Mouse (Mus musculus) hindbrain, embryonic 11.5 days (tissue): ENCODE results near the gene Fkbp2. TPM values are rescaled to one million over a fixed set of nuclear protein-coding genes. Genes with fewer than 3 reads are reported as not detected.
A peak's percentile ranks its signal among the peaks of the same experiment; 100 is the strongest.

ENCODE experiments used
- ATAC-seq: fragments of 200-750 bp; cut with Nextera tagmentation; 2 replicates; pipeline ENCODE4 v1.8.0; 2017; ENCODE audit warnings: mild to moderate bottlenecking, moderate TSS enrichment, moderate library complexity; ENCODE audit not compliant: low FRiP score
- DNase-seq: peaks from one replicate; pipeline ENCODE4 v3.0.0-alpha.2; 2015; ENCODE audit warnings: low spot score
- H3K27ac ChIP-seq: fragments of 300-500 bp; sonication (generic); 2 replicates; pipeline ENCODE4 v1.5.1; 2014; ENCODE audit warnings: mild to moderate bottlenecking, low read depth, low read length
- H3K27me3 ChIP-seq: fragments of 300-500 bp; sonication (generic); 2 replicates; pipeline ENCODE4 v1.6.1; 2014; ENCODE audit warnings: mild to moderate bottlenecking, low read length, moderate library complexity, mixed read lengths; ENCODE audit not compliant: control insufficient read depth, insufficient read depth
- H3K36me3 ChIP-seq: fragments of 300-500 bp; sonication (generic); 2 replicates; pipeline ENCODE4 v1.6.1; 2014; ENCODE audit warnings: mild to moderate bottlenecking, low read length, moderate library complexity, mixed read lengths; ENCODE audit not compliant: control insufficient read depth, insufficient read depth
- H3K4me1 ChIP-seq: fragments of 300-500 bp; sonication (generic); replicated peaks from 2 replicates; pipeline ENCODE4 v1.6.1; 2014; ENCODE audit warnings: low read length, mixed read lengths; ENCODE audit not compliant: control insufficient read depth, insufficient read depth
- H3K4me2 ChIP-seq: fragments of 300-500 bp; sonication (generic); replicated peaks from 2 replicates; pipeline ENCODE4 v1.6.1; 2014; ENCODE audit warnings: mild to moderate bottlenecking, low read depth, low read length
- H3K4me3 ChIP-seq: fragments of 300-500 bp; sonication (generic); 2 replicates; pipeline ENCODE4 v1.5.1; 2014; ENCODE audit warnings: low read depth, low read length
- H3K9ac ChIP-seq: fragments of 300-500 bp; sonication (generic); 2 replicates; pipeline ENCODE4 v1.6.1; 2014; ENCODE audit warnings: low read depth, low read length
- H3K9me3 ChIP-seq: fragments of 300-500 bp; sonication (generic); 2 replicates; pipeline ENCODE4 v1.6.1; 2016; ENCODE audit warnings: low read length; ENCODE audit not compliant: control insufficient read depth
- WGBS: fragments of 180-500 bp; shearing (Covaris S2); extraction: QIAGEN DNeasy Blood & Tissue Kit; methylation state at CpG from one replicate; pipeline ENCODE4 v1.1.7; 2014; 5-methylcytosine and 5-hydroxymethylcytosine counted together
- polyA plus RNA-seq: library from polyadenylated mRNA; unstranded; fragments of >200 nt; fragmentation: Nextera tagmentation; extraction: Ambion mirVana; gene quantifications from 2 replicates; pipeline ENCODE4 v1.2.1, GENCODE M21; 2014

Gene Fkbp2
- polyA plus RNA-seq, 1 experiment from 2014 or later, result 79.3 TPM

DNA sequence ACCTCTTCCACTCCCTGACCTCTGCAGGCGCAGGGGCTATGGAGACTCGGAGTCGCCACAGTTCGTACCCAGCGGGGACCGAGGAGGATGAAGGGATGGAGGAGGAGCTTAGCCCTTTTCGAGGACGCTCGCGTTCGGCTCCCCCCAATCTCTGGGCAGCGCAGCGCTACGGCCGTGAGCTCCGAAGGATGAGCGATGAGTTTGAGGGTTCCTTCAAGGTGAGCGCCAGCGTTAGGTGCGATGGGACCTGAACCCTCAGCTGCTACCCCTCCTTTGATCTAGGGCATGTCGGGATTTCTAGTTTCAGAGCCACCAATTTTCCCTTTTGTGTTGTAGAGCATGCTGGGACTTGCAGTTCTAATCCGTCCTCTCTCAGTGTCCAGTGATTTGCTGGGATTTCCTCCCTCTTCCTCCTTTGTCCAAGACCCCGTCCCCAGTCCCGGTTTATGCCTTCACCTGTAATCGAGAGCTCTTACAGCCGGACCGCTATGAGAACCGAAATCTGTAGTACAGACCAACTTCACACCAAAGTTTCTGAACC is 29.6 kb downstream of the Fkbp2 start:
- Histone ChIP-seq H3K27me3 (no peaks in the 10 kb centered on the region; the same call in 1 of the 2 replicates), H3K9me3 (no peaks in the 10 kb centered on the region), H3K9ac (peak overlapping the region; percentile 88), H3K4me3 (peak overlapping the region; percentile 66), H3K4me1 (peaks cover 12% of the 10 kb centered on the region; the same call in 1 of the 2 replicates), H3K4me2 (peak overlapping the region; percentile 71), H3K27ac (peak overlapping the region; percentile 98), H3K36me3 (0 out of 2 replicates have a peak, but pooled peaks cover 2% of the 10 kb centered on the region)
- DNase-seq (peak; percentile 73), ATAC-seq (peak; percentile 76)
- WGBS, result under 1% methylated on average over 28 of the region's 28 CpGs

DNA sequence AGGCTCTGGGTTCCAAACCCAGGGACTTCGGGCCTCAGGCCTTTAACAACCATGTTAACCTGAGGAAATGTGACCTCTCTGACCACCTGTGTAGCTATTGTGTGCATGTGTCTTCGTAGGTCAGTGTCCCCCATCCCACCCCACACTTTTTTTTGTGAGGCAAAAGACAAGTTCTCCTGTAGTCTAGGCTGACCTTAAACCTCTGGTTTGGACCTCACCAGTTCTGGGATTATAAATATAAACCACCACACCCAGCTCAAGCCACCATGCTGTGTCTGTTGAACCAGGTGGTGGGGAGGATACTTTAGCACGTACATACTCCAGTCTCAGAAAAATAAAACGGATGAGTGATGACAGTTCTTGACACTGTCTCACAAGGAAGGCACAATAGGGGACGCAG is 30.4 kb downstream of the Fkbp2 start:
- peak overlapping the region; percentile 71 for H3K4me2 ChIP-seq
- 0 out of 2 replicates have a peak overlapping the region, but pooled peaks have one; percentile 98 for H3K27ac ChIP-seq
- no peaks in the 10 kb centered on the region for H3K9me3 ChIP-seq
- H3K27me3 ChIP-seq, result no peaks in the 10 kb centered on the region; the same call in 1 of the 2 replicates
- H3K4me3 ChIP-seq, result peak overlapping the region; percentile 66
- DNase-seq (no peak), ATAC-seq (no peak)
- 0 out of 2 replicates have a peak, but pooled peaks cover 2% of the 10 kb centered on the region for H3K36me3 ChIP-seq
- WGBS, result 59% methylated on average over 5 of the region's 5 CpGs
- H3K4me1 ChIP-seq, result peaks cover 12% of the 10 kb centered on the region; the same call in 1 of the 2 replicates
- peak overlapping the region; percentile 88 for H3K9ac ChIP-seq

DNA sequence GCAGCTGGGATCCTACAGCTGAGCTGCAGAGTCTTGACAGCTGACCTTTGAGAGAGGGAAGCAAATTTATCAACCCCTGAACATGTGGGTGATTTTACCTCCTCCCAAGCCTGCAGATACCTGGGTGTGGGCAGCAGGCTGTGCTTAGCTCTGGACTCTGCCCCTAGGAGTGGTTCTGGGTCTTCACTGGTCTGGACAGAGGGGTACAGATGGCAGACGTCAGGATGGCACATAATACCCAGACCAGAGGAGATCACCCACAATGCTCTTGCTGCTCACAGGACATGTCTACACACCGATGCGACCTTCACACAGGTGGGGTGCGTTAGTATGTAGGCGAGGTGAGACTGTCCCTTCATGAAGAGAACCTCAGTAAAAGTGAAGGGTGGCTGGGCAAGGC is 30.8 kb downstream of the Fkbp2 start:
- no peak overlapping the region for H3K4me2 ChIP-seq

DNA sequence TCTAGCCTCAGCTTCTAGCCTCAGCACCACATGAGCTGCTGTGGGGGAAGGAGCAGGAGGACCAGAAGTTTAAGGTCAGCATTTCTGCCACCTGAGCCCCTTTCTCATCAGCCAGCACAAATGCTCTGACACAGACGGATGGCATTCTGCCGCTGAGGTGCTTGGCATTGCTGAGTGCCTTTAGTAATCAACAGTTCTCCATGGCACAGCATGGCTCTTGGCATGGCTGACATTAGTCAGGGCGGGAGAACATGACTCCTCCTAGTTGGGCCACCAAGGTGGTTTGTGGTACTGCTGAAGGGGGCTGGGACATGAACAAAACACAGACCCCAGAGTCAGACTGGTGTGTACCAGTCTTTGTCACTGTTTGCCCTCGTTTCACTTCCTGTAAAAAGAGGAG is 32.1 kb downstream of the Fkbp2 start:
- no peak for DNase-seq
- H3K27ac ChIP-seq, result no peak overlapping the region
- H3K4me2 ChIP-seq, result no peak overlapping the region
- H3K4me1 ChIP-seq, result peaks cover 12% of the 10 kb centered on the region; the same call in 1 of the 2 replicates
- no peaks in the 10 kb centered on the region; the same call in 1 of the 2 replicates for H3K27me3 ChIP-seq
- WGBS, result 78% methylated on average over 4 of the region's 4 CpGs
- H3K4me3 ChIP-seq, result no peak overlapping the region; the same call in 1 of the 2 replicates
- H3K9me3 ChIP-seq, result no peaks in the 10 kb centered on the region
- no peak for ATAC-seq
- no peak overlapping the region for H3K9ac ChIP-seq
- H3K36me3 ChIP-seq, result 0 out of 2 replicates have a peak, but pooled peaks cover 2% of the 10 kb centered on the region

More for the DNA sequence above, 30.8 kb downstream of the Fkbp2 start:
- ATAC-seq, result no peak
- Histone ChIP-seq H3K27me3 (no peaks in the 10 kb centered on the region; the same call in 1 of the 2 replicates), H3K9me3 (no peaks in the 10 kb centered on the region), H3K4me3 (0 out of 2 replicates have a peak overlapping the region, but pooled peaks have one; percentile 66), H3K36me3 (0 out of 2 replicates have a peak, but pooled peaks cover 2% of the 10 kb centered on the region), H3K9ac (peak overlapping the region; percentile 4; the same call in 1 of the 2 replicates), H3K4me1 (peaks cover 12% of the 10 kb centered on the region; the same call in 1 of the 2 replicates), H3K27ac (no peak overlapping the region)
- 93% methylated on average over 5 of the region's 5 CpGs for whole genome bisulfite sequencing
- no peak for DNase-seq

DNA sequence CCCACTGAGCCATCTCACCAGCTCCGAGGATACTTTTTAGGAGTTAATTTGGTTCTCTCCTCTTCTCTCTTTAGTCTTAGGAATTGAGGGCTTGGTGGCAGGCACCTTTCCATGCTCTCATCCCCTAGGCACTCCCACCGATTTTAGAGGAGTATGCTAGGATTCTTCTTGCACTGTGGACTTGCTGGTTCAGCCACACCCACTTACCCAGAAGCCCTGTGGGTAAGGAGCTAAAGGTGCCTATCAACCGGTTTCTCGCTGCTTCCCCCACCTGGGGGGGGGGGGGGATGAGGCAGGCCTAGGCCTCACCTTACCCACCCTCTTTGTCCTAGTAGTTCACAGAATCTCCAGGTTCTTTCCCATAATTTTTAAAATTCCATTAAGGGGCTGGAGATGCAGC is 32.6 kb downstream of the Fkbp2 start:
- H3K4me1 ChIP-seq, result peaks cover 11% of the 10 kb centered on the region; the same call in 1 of the 2 replicates
- H3K9ac ChIP-seq, result no peak overlapping the region
- DNase-seq (no peak), ATAC-seq (no peak)
- H3K36me3 ChIP-seq, result 0 out of 2 replicates have a peak, but pooled peaks cover 1% of the 10 kb centered on the region
- no peak overlapping the region for H3K4me2 ChIP-seq
- H3K27me3 ChIP-seq, result no peaks in the 10 kb centered on the region; the same call in 1 of the 2 replicates
- WGBS, result 50% methylated on average over 4 of the region's 4 CpGs
- H3K27ac ChIP-seq, result no peak overlapping the region
- no peaks in the 10 kb centered on the region for H3K9me3 ChIP-seq
- H3K4me3 ChIP-seq, result no peak overlapping the region

DNA sequence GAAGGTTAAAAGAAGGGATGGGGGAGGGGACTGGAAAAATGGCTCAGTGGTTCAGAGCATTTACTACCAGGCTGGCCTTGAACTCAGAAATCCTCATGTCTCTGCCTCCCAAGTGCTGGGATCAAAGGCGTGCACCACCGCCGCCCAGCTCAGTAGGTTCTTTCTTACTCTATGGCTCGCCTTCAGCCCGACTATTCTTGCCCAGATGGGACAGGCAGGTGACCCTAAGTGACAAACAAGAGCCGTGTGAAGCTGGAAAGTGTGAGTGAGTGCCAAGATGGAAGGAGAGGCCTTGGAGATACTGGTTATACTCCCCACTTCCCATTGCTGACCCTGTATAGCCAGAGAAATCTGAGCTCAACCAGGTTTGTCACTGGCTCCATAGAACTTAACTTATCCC is 36.6 kb downstream of the Fkbp2 start:
- no peaks in the 10 kb centered on the region for H3K36me3 ChIP-seq
- no peaks in the 10 kb centered on the region for H3K27me3 ChIP-seq
- no peak overlapping the region for H3K4me3 ChIP-seq
- H3K9me3 ChIP-seq, result no peaks in the 10 kb centered on the region
- no peak overlapping the region for H3K9ac ChIP-seq
- WGBS, result 95% methylated on average over 6 of the region's 6 CpGs
- ATAC-seq (no peak), DNase-seq (no peak)
- H3K4me2 ChIP-seq, result no peak overlapping the region
- H3K4me1 ChIP-seq, result peaks cover 7% of the 10 kb centered on the region
- H3K27ac ChIP-seq, result no peak overlapping the region

DNA sequence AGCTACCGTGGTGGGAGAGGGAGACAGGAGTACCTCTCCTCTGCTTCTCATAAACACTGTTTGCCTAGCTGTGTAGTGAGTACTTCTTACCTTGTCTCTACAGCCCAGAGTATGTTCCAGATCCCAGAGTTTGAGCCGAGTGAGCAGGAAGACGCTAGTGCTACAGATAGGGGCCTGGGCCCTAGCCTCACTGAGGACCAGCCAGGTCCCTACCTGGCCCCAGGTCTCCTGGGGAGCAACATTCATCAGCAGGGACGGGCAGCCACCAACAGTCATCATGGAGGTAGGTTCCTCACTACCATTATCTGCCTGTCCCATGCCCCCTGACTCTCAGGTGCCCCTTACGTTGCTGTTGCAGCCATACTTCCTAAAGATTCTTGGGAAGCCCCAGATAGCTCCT is 37.5 kb downstream of the Fkbp2 start:
- WGBS, result 26% methylated on average over 5 of the region's 5 CpGs
- Histone ChIP-seq H3K4me2 (peak overlapping the region; percentile 99), H3K4me3 (peak overlapping the region; percentile 69), H3K9me3 (no peaks in the 10 kb centered on the region), H3K9ac (peak overlapping the region; percentile 86), H3K36me3 (no peaks in the 10 kb centered on the region), H3K27me3 (no peaks in the 10 kb centered on the region), H3K4me1 (peaks cover 7% of the 10 kb centered on the region), H3K27ac (peak overlapping the region; percentile 93; the same call in 1 of the 2 replicates)
- DNase-seq (no peak), ATAC-seq (no peak; the same call in none of the 2 replicates)

DNA sequence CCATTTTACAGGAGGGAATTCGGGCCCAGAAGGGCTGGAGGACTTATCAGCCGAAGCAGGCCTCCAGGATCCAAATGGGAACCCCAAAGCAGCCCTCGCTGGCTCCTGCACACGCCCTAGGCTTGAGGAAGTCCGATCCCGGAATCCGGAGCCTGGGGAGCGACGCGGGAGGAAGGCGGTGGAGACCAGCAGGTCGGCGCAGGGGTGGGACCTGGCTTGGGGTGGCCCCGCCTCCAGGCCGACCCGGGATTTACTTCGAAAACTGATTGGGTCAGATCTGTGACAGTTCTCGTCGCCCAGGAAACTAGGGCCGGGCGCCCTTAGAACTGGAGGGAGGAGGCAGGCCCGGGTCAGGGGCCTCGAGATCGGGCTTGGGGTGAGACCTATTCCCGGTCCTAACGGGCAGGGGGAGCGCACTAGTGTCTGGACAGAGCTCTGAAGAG is 38.0 kb downstream of the Fkbp2 start, which contains the start of gene Gpr137:
Gene Gpr137 (minus strand): TSS at position 232 of the 443 bp plus-strand sequence.
- H3K27me3 ChIP-seq, result no peaks in the 10 kb centered on the region
- H3K9ac ChIP-seq, result peak within 1 kb of the TSS; percentile 88
- H3K27ac ChIP-seq, result peak within 1 kb of the TSS; percentile 93
- ATAC-seq, result peak; percentile 83
- no peaks in the 10 kb centered on the region for H3K36me3 ChIP-seq
- peak within 1 kb of the TSS; percentile 69 for H3K4me3 ChIP-seq
- DNase-seq, result peak; percentile 88
- H3K4me2 ChIP-seq, result peak within 1 kb of the TSS; percentile 99
- H3K9me3 ChIP-seq, result no peaks in the 10 kb centered on the region
- H3K4me1 ChIP-seq, result peaks cover 7% of the 10 kb centered on the region
- under 1% methylated on average over 26 of the region's 27 CpGs for WGBS
